Mouse (Mus musculus) frontal cortex, adult 2 months (tissue): ENCODE measurements at regions not wholly inside any gene's neighbourhood (a gene's known extent, or its start where the extent isn't known, plus 50 kb on each side); places are given as distances from the start of the nearest gene placed in this dataset.
A peak's percentile ranks its signal among the peaks of the same experiment; 100 is the strongest.
"Not testable (repeated sequence)": the region's sequence is repeated elsewhere in the genome, so short reads cannot be mapped to it uniquely, and the experiment has no call there.

ENCODE experiments used
- DNase-seq, 2 experiments: peaks; one replicate each; pipeline ENCODE4 v3.0.0; 2022; ENCODE audit warnings: low spot score in 1 of 2; ENCODE audit errors: extremely low spot score in 1 of 2

- peak in 1 of 2 experiments; percentile 18 for DNase-seq
Observed at GRCm38 (mm10) chr10:84285832-84286506, 154.4 kb downstream of the Nuak1 start.

- no peak for DNase-seq
Observed at GRCm38 (mm10) chr10:84294422-84294821, 146.0 kb downstream of the Nuak1 start.

- no peak for DNase-seq
Observed at GRCm38 (mm10) chr10:84296168-84296567, 144.2 kb downstream of the Nuak1 start.

GRCm38 (mm10) chr10:84301561-84301960 is 138.8 kb downstream of the Nuak1 start:
- DNase-seq, result no peak

GRCm38 (mm10) chr10:84302821-84303520 is 137.4 kb downstream of the Nuak1 start:
- DNase-seq, result no peak

- not testable (repeated sequence) for DNase-seq
Observed at GRCm38 (mm10) chr10:84308746-84309145, 131.7 kb downstream of the Nuak1 start.

GRCm38 (mm10) chr10:84310653-84311052 is 129.7 kb downstream of the Nuak1 start:
- DNase-seq, result no peak

GRCm38 (mm10) chr10:84312656-84313055 is 127.7 kb downstream of the Nuak1 start:
- DNase-seq, result no peak

GRCm38 (mm10) chr10:84316857-84317256 is 123.5 kb downstream of the Nuak1 start:
- DNase-seq, result no peak

GRCm38 (mm10) chr10:84317960-84318359 is 122.4 kb downstream of the Nuak1 start:
- DNase-seq, result peak in 1 of 2 experiments; percentile 47
